Comparison of ENCODE assay signal across 29 mouse cellular contexts in the genomic region with DNA sequence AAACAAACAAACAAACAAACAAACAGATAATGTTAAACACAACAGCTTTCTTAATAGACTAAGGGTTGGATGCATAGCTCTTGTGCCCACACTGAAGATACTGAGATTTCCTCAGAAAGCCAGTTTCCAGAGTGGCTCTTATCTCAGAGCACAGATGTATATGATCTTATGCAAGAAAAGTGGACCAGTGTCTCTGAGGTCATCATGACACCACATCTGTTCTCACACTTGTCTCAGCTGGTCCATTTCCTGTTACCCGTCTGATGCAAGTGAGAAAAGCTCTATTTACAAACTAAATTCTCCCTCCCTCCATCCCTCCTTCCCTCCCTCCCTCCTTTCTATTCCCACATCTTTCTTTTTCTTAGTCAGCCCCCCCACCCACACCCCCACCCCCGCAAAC.
DNase-seq lines count a peak whose midpoint lies in the region; ATAC-seq and TF ChIP-seq lines count a peak whose summit lies in the region.
"Had no signal": no experiment of that assay in that cellular context is flagged by ENCODE, and none has a peak within 500 bp of the region (broad histone marks: within the 10 kb centered on the region; RNA-seq: fewer than 3 reads in every experiment).

No protein-coding gene starts in this region.

- H3K4me1 ChIP-seq in lung, embryonic 14.5 days (ENCODE audit: insufficient read depth), result peaks cover 5% of the 10 kb centered on the region; the same call in 1 of the 2 replicates
- H3K4me1 ChIP-seq: embryonic facial prominence, embryonic 13.5 days; forebrain, embryonic 10.5 days; forebrain, embryonic 12.5 days had no signal

- TF ChIP-seq CTCF in lung, embryonic 14.5 days (IDR thresholded peaks at IDR 0.05; ENCODE audit: low read depth), result no peak

- H3K36me3 ChIP-seq in lung, embryonic 14.5 days (ENCODE audit: insufficient read depth), result no peaks in the 10 kb centered on the region
- H3K36me3 ChIP-seq: embryonic facial prominence, embryonic 13.5 days; embryonic facial prominence, embryonic 15.5 days; forebrain, embryonic 10.5 days; forebrain, embryonic 12.5 days; G1E had no signal

- no peaks in the 10 kb centered on the region for H3K27me3 ChIP-seq in lung, embryonic 14.5 days (ENCODE audit: insufficient read depth, low read length)
- H3K27me3 ChIP-seq: CH12.LX; embryonic facial prominence, embryonic 13.5 days; embryonic facial prominence, embryonic 15.5 days; forebrain, embryonic 12.5 days had no signal

- 42% methylated on average over 2 of the region's 2 CpGs for WGBS in lung, embryonic 14.5 days

- no peak overlapping the region for H3K27ac ChIP-seq in lung, embryonic 14.5 days (ENCODE audit: low read depth)
- H3K27ac ChIP-seq: embryonic facial prominence, embryonic 13.5 days; embryonic facial prominence, embryonic 15.5 days; forebrain, embryonic 10.5 days; forebrain, embryonic 12.5 days had no signal

- no peaks in the 10 kb centered on the region for H3K9me3 ChIP-seq in lung, embryonic 14.5 days (ENCODE audit: low read depth, low read length)
- H3K9me3 ChIP-seq: embryonic facial prominence, embryonic 13.5 days; embryonic facial prominence, embryonic 15.5 days; forebrain, embryonic 10.5 days; forebrain, embryonic 12.5 days; G1E had no signal

- H3K9ac ChIP-seq in lung, embryonic 14.5 days, result no peak overlapping the region
- H3K9ac ChIP-seq: embryonic facial prominence, embryonic 13.5 days; embryonic facial prominence, embryonic 15.5 days; forebrain, embryonic 12.5 days had no signal

- peak; percentile 40 for DNase-seq in lung, embryonic 14.5 days
- DNase-seq in lung, postnatal 10 days, result no peak
- DNase-seq in natural killer cell, adult 2 months (ENCODE audit: low spot score in 2 of 2), result peak; percentile 38 to 67
- DNase-seq in adrenal gland, adult (ENCODE audit: inconsistent age in 2 of 2, low spot score in 1 of 2), result no peak
- DNase-seq: adrenal gland, adult 2 months; adrenal gland, postnatal 10 days; adrenal gland, postnatal 25 days; B cell, adult 2 months; cerebellum, adult 11 months; cerebellum, adult 18-20 months; cerebellum, adult 8-10 months; cerebellum, adult 9-11 months; cerebellum, postnatal 14 days; cerebellum, postnatal 36 days; embryo, embryonic 11 days had no signal

- H3K4me2 ChIP-seq in lung, embryonic 14.5 days, result no peak overlapping the region
- H3K4me2 ChIP-seq: embryonic facial prominence, embryonic 13.5 days; embryonic facial prominence, embryonic 15.5 days; forebrain, embryonic 12.5 days had no signal

- ATAC-seq in lung, embryonic 14.5 days (ENCODE audit: insufficient read depth), result no peak
- ATAC-seq in megakaryocyte, adult 5-6 weeks (ENCODE audit: poor library complexity, severe bottlenecking), result peak; percentile 47
- no peak for ATAC-seq in granulocyte monocyte progenitor cell, adult 5-6 weeks (replicated peaks; ENCODE audit: poor library complexity, severe bottlenecking)
- ATAC-seq: activated CD4-positive, CD25-positive, alpha-beta regulatory T cell, adult 4 months; CD4-positive, CD25-positive, alpha-beta regulatory T cell, adult 4 months; forebrain, embryonic 14.5 days; forebrain, embryonic 16.5 days; Patski had no signal

- no peak overlapping the region for H3K4me3 ChIP-seq in lung, embryonic 14.5 days (ENCODE audit: low read depth, low read length)
- H3K4me3 ChIP-seq: embryonic facial prominence, embryonic 13.5 days; embryonic facial prominence, embryonic 15.5 days; erythroblast, embryonic 14.5 days; forebrain, embryonic 10.5 days; forebrain, embryonic 12.5 days had no signal

Comparison
In these comparisons a context has a peak if more than half of its experiments do, and no peak if none do; other contexts are left out.
1. DNase-seq: peak in lung, embryonic 14.5 days (single experiment) and natural killer cell, adult 2 months (2 of 2); none in lung, postnatal 10 days (single experiment) and adrenal gland, adult (0 of 2).